Mouse (Mus musculus) C2C12 (cell line): ENCODE measurements around the gene Ppa2.

Experiments used
- CTCF ChIP-seq: IDR thresholded peaks from one replicate; pipeline ENCODE4 v1.5.1; 2011; ENCODE audit not compliant: control insufficient read depth, insufficient read depth, insufficient read length
- MAX ChIP-seq: IDR thresholded peaks from one replicate; pipeline ENCODE4 v1.6.1; 2011; ENCODE audit warnings: mild to moderate bottlenecking, control low read depth
- MYOG ChIP-seq: IDR thresholded peaks from one replicate; pipeline ENCODE4 v1.6.1; 2011; ENCODE audit not compliant: control insufficient read depth, insufficient read length; ENCODE audit errors: extremely low read depth
- USF1 ChIP-seq: IDR thresholded peaks from one replicate; pipeline ENCODE4 v1.6.1; 2011; ENCODE audit warnings: low read depth, mild to moderate bottlenecking, control low read depth, moderate library complexity

DNA sequence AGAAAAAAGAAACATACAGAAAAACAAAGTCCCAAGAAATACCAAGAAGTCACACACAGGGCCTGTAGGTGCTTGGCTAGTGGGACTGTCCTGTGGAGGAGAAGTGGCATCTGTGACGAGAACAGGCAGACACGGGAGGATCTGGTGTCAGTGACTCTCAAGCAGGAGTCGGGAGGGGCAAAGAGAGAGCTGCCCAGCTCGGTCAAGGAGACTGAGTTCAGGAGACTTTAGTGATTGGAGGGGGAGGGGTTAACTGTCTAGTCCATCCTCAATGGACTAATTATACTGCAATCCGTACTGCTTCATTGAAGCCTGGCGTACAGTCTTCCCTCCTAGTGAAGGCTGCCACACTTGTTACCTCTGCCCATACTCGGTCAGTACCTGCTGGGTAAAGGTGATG, 77.4 kb downstream of the Ppa2 start:
- TF ChIP-seq CTCF: no peak
- TF ChIP-seq USF1: no peak
- TF ChIP-seq MYOG: no peak
- no peak for TF ChIP-seq MAX
